Mouse (Mus musculus) limb, embryonic 11.5 days (tissue): Measurements from ENCODE around the gene Mrpl55. TPM values are rescaled to one million over a fixed set of nuclear protein-coding genes. Genes with fewer than 3 reads are reported as not detected.

Experiments
- ATAC-seq: fragments of 200-750 bp; cut with Nextera tagmentation; 2 replicates; pipeline ENCODE4 v1.8.0; 2017; ENCODE audit warnings: low read depth; ENCODE audit not compliant: insufficient number of reproducible peaks, low FRiP score, low TSS enrichment
- DNase-seq: peaks from one replicate; pipeline ENCODE4 v3.0.0-alpha.2; 2015; ENCODE audit warnings: low spot score
- H3K27ac ChIP-seq: fragments of 300-500 bp; sonication (generic); replicated peaks from 2 replicates; pipeline ENCODE4 v1.5.1; 2014; ENCODE audit warnings: low read depth, mild to moderate bottlenecking, low read length
- H3K27me3 ChIP-seq: fragments of 300-500 bp; sonication (generic); 2 replicates; pipeline ENCODE4 v1.6.1; 2014; ENCODE audit warnings: mild to moderate bottlenecking, low read length, mixed read lengths; ENCODE audit not compliant: control insufficient read depth, insufficient read depth
- H3K36me3 ChIP-seq: fragments of 300-500 bp; sonication (generic); 2 replicates; pipeline ENCODE4 v1.6.1; 2014; ENCODE audit warnings: mild to moderate bottlenecking, low read length, moderate library complexity, mixed read lengths; ENCODE audit not compliant: control insufficient read depth, insufficient read depth
- H3K4me1 ChIP-seq: fragments of 300-500 bp; sonication (generic); 2 replicates; pipeline ENCODE4 v1.6.1; 2014; ENCODE audit warnings: low read length, mixed read lengths; ENCODE audit not compliant: control insufficient read depth, insufficient read depth
- H3K4me2 ChIP-seq: fragments of 300-500 bp; sonication (generic); 2 replicates; pipeline ENCODE4 v1.6.1; 2014; ENCODE audit warnings: low read depth, mild to moderate bottlenecking, moderate library complexity; ENCODE audit not compliant: severe bottlenecking
- H3K4me3 ChIP-seq: fragments of 300-500 bp; sonication (generic); 2 replicates; pipeline ENCODE4 v1.5.1; 2014; ENCODE audit warnings: low read depth, low read length
- H3K9ac ChIP-seq: fragments of 300-500 bp; sonication (generic); 2 replicates; pipeline ENCODE4 v1.6.1; 2014; ENCODE audit warnings: mild to moderate bottlenecking, low read length
- H3K9me3 ChIP-seq: fragments of 300-500 bp; sonication (generic); 2 replicates; pipeline ENCODE4 v1.6.1; 2016; ENCODE audit warnings: low read length; ENCODE audit not compliant: control insufficient read depth
- WGBS: fragments of 180-500 bp; shearing (Covaris S2); extraction: QIAGEN DNeasy Blood & Tissue Kit; methylation state at CpG from one replicate; pipeline ENCODE4 v1.1.7; 2014; 5-methylcytosine and 5-hydroxymethylcytosine counted together
- polyA plus RNA-seq: library from polyadenylated mRNA; unstranded; fragments of >200 nt; fragmentation: Nextera tagmentation; extraction: Ambion mirVana; gene quantifications from 2 replicates; pipeline ENCODE4 v1.2.1, GENCODE M21; 2014

The Mrpl55 gene
- polyA plus RNA-seq, 1 experiment from 2014 or later, result 104 TPM

- Histone ChIP-seq H3K4me2 (no peak overlapping the region), H3K9me3 (no peaks in the 10 kb centered on the region), H3K36me3 (no peaks in the 10 kb centered on the region), H3K27me3 (peaks cover 5% of the 10 kb centered on the region), H3K9ac (no peak overlapping the region), H3K4me3 (no peak overlapping the region), H3K4me1 (peaks cover 9% of the 10 kb centered on the region), H3K27ac (no peak overlapping the region)
- WGBS, result 80% methylated on average over 4 of the region's 4 CpGs
- DNase-seq (no peak), ATAC-seq (no peak)
Measured at GRCm38 (mm10) chr11:59239796-59240195, 37.5 kb downstream of the Mrpl55 start.

GRCm38 (mm10) chr11:59241841-59242240 lies 39.6 kb downstream of the Mrpl55 start:
- H3K4me3 ChIP-seq, result no peak overlapping the region
- H3K27me3 ChIP-seq, result peaks cover 5% of the 10 kb centered on the region
- no peak overlapping the region for H3K27ac ChIP-seq
- no peak overlapping the region for H3K4me2 ChIP-seq
- WGBS, result 11% methylated on average over 3 of the region's 3 CpGs
- ATAC-seq (no peak), DNase-seq (no peak)
- peaks cover 9% of the 10 kb centered on the region for H3K4me1 ChIP-seq
- no peaks in the 10 kb centered on the region for H3K9me3 ChIP-seq
- no peak overlapping the region for H3K9ac ChIP-seq
- no peaks in the 10 kb centered on the region for H3K36me3 ChIP-seq

GRCm38 (mm10) chr11:59243856-59244255 lies 41.6 kb downstream of the Mrpl55 start:
- H3K9me3 ChIP-seq, result no peaks in the 10 kb centered on the region
- no peaks in the 10 kb centered on the region for H3K36me3 ChIP-seq
- peaks cover 4% of the 10 kb centered on the region for H3K4me1 ChIP-seq
- H3K4me3 ChIP-seq, result no peak overlapping the region
- no peak for DNase-seq
- WGBS, result 12% methylated on average over 6 of the region's 6 CpGs
- H3K4me2 ChIP-seq, result no peak overlapping the region
- peaks cover 5% of the 10 kb centered on the region for H3K27me3 ChIP-seq
- no peak overlapping the region for H3K27ac ChIP-seq
- no peak for ATAC-seq
- no peak overlapping the region for H3K9ac ChIP-seq

GRCm38 (mm10) chr11:59248101-59248500 lies 45.8 kb downstream of the Mrpl55 start:
- Histone ChIP-seq H3K4me2 (no peak overlapping the region), H3K36me3 (no peaks in the 10 kb centered on the region), H3K27ac (no peak overlapping the region), H3K4me3 (no peak overlapping the region), H3K4me1 (no peaks in the 10 kb centered on the region), H3K9ac (no peak overlapping the region), H3K9me3 (no peaks in the 10 kb centered on the region), H3K27me3 (no peaks in the 10 kb centered on the region; the same call in 1 of the 2 replicates)
- DNase-seq, result no peak
- ATAC-seq, result no peak
- 59% methylated on average over 10 of the region's 10 CpGs for WGBS

Other genes with a start within 250 kb of the Mrpl55 start
- gene Hist3h2a, start 247.8 kb upstream of the Mrpl55 start, polyA plus RNA-seq, result 17.9 and 19.2 TPM in 2 replicates
- gene Trim17, start 247.8 kb upstream of the Mrpl55 start, polyA plus RNA-seq, result 0.25 and 0.27 TPM in 2 replicates
- 19.0 and 20.5 TPM in 2 replicates for gene Trim11, start 224.4 kb upstream of the Mrpl55 start, polyA plus RNA-seq
- gene Obscn, start 66.1 kb upstream of the Mrpl55 start, polyA plus RNA-seq, result 0.08 and 0.18 TPM in 2 replicates
- 1.5 and 2.1 TPM in 2 replicates for gene Iba57, start 38.7 kb upstream of the Mrpl55 start, polyA plus RNA-seq
- gene Gjc2, start 19.3 kb upstream of the Mrpl55 start, polyA plus RNA-seq, result 0.15 and 0.20 TPM in 2 replicates
- gene Guk1, start 10.3 kb upstream of the Mrpl55 start, polyA plus RNA-seq, result 136 and 149 TPM in 2 replicates
- 41.7 and 41.8 TPM in 2 replicates for gene 2310033P09Rik, start 5.8 kb downstream of the Mrpl55 start, polyA plus RNA-seq
- 647 and 649 TPM in 2 replicates for gene Arf1, start 25.8 kb downstream of the Mrpl55 start, polyA plus RNA-seq
- gene Wnt3a, start 88.3 kb downstream of the Mrpl55 start, polyA plus RNA-seq, result 0.07 and 0.28 TPM in 2 replicates
- 1.1 and 1.8 TPM in 2 replicates for gene Wnt9a, start 104.4 kb downstream of the Mrpl55 start, polyA plus RNA-seq
- gene Prss38, start 173.2 kb downstream of the Mrpl55 start, polyA plus RNA-seq, result not detected in 2 replicates
- 19.1 and 20.1 TPM in 2 replicates for gene Jmjd4, start 247.6 kb downstream of the Mrpl55 start, polyA plus RNA-seq
- gene Snap47, start 248.7 kb downstream of the Mrpl55 start, polyA plus RNA-seq, result 144 and 148 TPM in 2 replicates